Mouse (Mus musculus) liver, postnatal 0 days (tissue): Measurements from ENCODE around the gene Slc46a2. TPM values are rescaled to one million over a fixed set of nuclear protein-coding genes. Genes with fewer than 3 reads are reported as not detected.

Experiments used
- ATAC-seq: fragments of 200-750 bp; cut with Nextera tagmentation; 2 replicates; pipeline ENCODE4 v1.8.0; 2017; ENCODE audit warnings: mild to moderate bottlenecking, moderate library complexity
- DNase-seq: peaks from one replicate; pipeline ENCODE4 v3.0.0-alpha.2; 2016
- H3K27ac ChIP-seq: fragments of 300-500 bp; sonication (generic); 2 replicates; pipeline ENCODE4 v1.5.1; 2014; ENCODE audit warnings: antibody characterized with exemption, moderate library complexity, mild to moderate bottlenecking, low read depth
- H3K27me3 ChIP-seq: fragments of 300-500 bp; sonication (generic); 2 replicates; pipeline ENCODE4 v1.6.1; 2014; ENCODE audit warnings: low read length, control low read depth, mixed read lengths; ENCODE audit not compliant: insufficient read depth
- H3K36me3 ChIP-seq: fragments of 300-500 bp; sonication (generic); replicated peaks from 2 replicates; pipeline ENCODE4 v1.6.1; 2014; ENCODE audit warnings: mild to moderate bottlenecking, control low read depth, low read length, moderate library complexity, mixed read lengths; ENCODE audit not compliant: insufficient read depth
- H3K4me1 ChIP-seq: fragments of 300-500 bp; sonication (generic); 2 replicates; pipeline ENCODE4 v1.6.1; 2014; ENCODE audit warnings: antibody characterized with exemption, mild to moderate bottlenecking, control low read depth; ENCODE audit not compliant: insufficient read depth
- H3K4me2 ChIP-seq: fragments of 300-500 bp; sonication (generic); 2 replicates; pipeline ENCODE4 v1.6.1; 2014; ENCODE audit warnings: low read depth, mild to moderate bottlenecking, low read length, moderate library complexity, mixed read lengths
- H3K4me3 ChIP-seq: fragments of 300-500 bp; sonication (generic); 2 replicates; pipeline ENCODE4 v1.5.1; 2014; ENCODE audit warnings: low read depth, low read length
- H3K9ac ChIP-seq: fragments of 300-500 bp; sonication (generic); replicated peaks from 2 replicates; pipeline ENCODE4 v1.6.1; 2014; ENCODE audit warnings: mild to moderate bottlenecking, moderate library complexity
- H3K9me3 ChIP-seq: fragments of 300-500 bp; sonication (generic); 2 replicates; pipeline ENCODE4 v1.6.1; 2016; ENCODE audit warnings: mild to moderate bottlenecking, control low read depth, low read length, mixed read lengths
- CTCF ChIP-seq: sonication (generic); IDR thresholded peaks from 2 replicates; pipeline ENCODE4 v1.5.1; 2016; ENCODE audit warnings: antibody characterized with exemption, low read depth
- EP300 ChIP-seq: IDR thresholded peaks from 2 replicates; pipeline ENCODE4 v1.6.1; 2016; ENCODE audit warnings: antibody characterized with exemption, low read depth, mild to moderate bottlenecking
- WGBS: fragments of 180-500 bp; shearing (Covaris S2); extraction: QIAGEN DNeasy Blood & Tissue Kit; methylation state at CpG from one replicate; pipeline ENCODE4 v1.1.7; 2014; ENCODE audit not compliant: insufficient replicate concordance; 5-methylcytosine and 5-hydroxymethylcytosine counted together
- polyA plus RNA-seq: library from polyadenylated mRNA; unstranded; fragments of >200 nt; fragmentation: Nextera tagmentation; extraction: Ambion mirVana; gene quantifications from 2 replicates; pipeline ENCODE4 v1.2.1, GENCODE M21; 2015

The Slc46a2 gene
- polyA plus RNA-seq, 1 experiment from 2014 or later: not detected

DNA sequence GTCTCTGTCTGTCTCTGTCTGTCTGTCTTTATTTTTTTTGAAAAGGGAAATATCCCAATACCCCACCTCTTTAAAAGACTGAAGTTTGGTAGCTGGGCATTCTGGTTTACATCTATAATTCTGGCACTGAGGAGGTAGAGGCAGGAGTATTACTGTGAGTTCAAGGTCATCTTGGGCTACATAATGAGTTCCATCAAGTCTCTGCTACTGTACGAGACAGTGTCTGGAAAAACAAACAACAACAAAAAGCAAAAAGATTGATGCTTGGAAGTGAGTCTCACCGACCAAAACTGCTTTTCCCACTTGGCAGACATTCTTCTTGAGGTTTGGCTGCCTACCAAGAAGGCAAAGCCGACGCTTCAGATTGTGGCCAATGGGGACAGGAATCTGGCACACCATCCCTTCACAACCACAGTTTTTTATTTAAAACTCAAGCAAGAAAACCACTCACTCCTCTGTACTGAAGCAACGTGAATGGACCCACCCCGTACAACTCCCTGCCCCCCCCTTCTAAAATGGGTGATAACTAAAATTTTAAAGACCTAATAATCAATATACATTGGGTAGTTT lies 45.3 kb downstream of the Slc46a2 start:
- peaks cover 3% of the 10 kb centered on the region for H3K4me1 ChIP-seq
- ATAC-seq (no peak), DNase-seq (no peak)
- no peaks in the 10 kb centered on the region for H3K9me3 ChIP-seq
- no peak overlapping the region for H3K4me3 ChIP-seq
- no peak overlapping the region for H3K9ac ChIP-seq
- TF ChIP-seq CTCF (no peak), EP300 (no peak)
- H3K4me2 ChIP-seq: no peak overlapping the region
- 64% methylated on average over 6 of the region's 6 CpGs for WGBS
- no peaks in the 10 kb centered on the region for H3K27me3 ChIP-seq
- no peak overlapping the region for H3K27ac ChIP-seq
- 0 out of 2 replicates have a peak, but pooled peaks cover 3% of the 10 kb centered on the region for H3K36me3 ChIP-seq

GRCm38 (mm10) chr4:59868086-59868485 lies 46.8 kb downstream of the Slc46a2 start:
- Histone ChIP-seq H3K27me3 (no peaks in the 10 kb centered on the region), H3K9me3 (no peaks in the 10 kb centered on the region), H3K9ac (no peak overlapping the region), H3K36me3 (0 out of 2 replicates have a peak, but pooled peaks cover 3% of the 10 kb centered on the region), H3K4me3 (no peak overlapping the region), H3K27ac (no peak overlapping the region), H3K4me2 (no peak overlapping the region), H3K4me1 (peaks cover 11% of the 10 kb centered on the region)
- 78% methylated on average over 11 of the region's 11 CpGs for WGBS
- ATAC-seq (no peak), DNase-seq (no peak)
- no peak for TF ChIP-seq CTCF
- TF ChIP-seq EP300: no peak

DNA sequence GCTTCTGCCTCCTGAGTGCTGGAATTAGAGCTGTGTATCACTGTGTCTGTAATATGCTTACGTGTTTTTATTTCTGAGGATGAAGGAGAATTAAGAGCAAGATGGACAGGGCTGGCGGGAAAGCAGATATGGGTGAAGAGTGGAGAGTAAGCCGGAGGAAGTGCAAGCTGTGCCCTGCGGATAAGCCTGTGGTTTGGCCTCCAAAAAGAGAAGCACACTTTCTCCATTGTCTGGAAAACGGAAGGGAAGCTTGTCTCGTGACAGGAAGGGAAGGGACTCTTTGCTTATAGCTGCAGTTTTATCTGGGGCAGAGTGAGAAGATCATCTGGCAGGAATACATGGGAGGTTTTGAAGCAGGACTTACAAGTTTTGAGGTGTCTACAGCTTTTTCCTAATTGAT lies 51.0 kb downstream of the Slc46a2 start:
- H3K36me3 ChIP-seq: 0 out of 2 replicates have a peak, but pooled peaks cover 2% of the 10 kb centered on the region
- TF ChIP-seq CTCF (no peak), EP300 (peak; percentile 80)
- H3K27me3 ChIP-seq: no peaks in the 10 kb centered on the region
- H3K27ac ChIP-seq: peak overlapping the region; percentile 64
- H3K9me3 ChIP-seq: no peaks in the 10 kb centered on the region
- H3K4me2 ChIP-seq: peak overlapping the region; percentile 33; the same call in 1 of the 2 replicates
- ATAC-seq (peak; percentile 87), DNase-seq (peak; percentile 49)
- no peak overlapping the region for H3K4me3 ChIP-seq
- no peak overlapping the region for H3K9ac ChIP-seq
- peaks cover 11% of the 10 kb centered on the region for H3K4me1 ChIP-seq
- 29% methylated on average over 6 of the region's 6 CpGs for WGBS

DNA sequence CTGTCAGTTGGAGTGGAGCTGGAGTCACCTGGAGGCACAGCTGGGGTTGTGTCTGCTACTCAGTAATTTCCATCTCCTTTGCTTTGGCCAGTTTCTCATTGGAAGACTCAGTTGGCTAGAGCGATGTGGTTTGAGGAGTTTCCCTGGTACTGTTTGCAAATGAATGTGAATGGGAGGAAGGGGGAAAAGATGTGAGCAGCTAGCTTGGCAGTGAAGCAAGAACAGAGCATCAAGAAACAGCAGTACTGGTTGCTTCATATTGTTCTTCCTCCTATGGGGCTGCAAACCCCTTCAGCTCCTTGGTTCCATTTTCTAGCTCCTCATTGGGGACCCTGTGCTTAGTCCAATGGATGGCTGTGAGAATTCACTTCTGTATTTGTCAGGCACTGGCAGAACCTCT lies 52.5 kb downstream of the Slc46a2 start:
- Histone ChIP-seq H3K27ac (no peak overlapping the region), H3K4me2 (no peak overlapping the region), H3K36me3 (0 out of 2 replicates have a peak, but pooled peaks cover 2% of the 10 kb centered on the region), H3K4me3 (no peak overlapping the region), H3K27me3 (no peaks in the 10 kb centered on the region), H3K9ac (no peak overlapping the region), H3K9me3 (no peaks in the 10 kb centered on the region), H3K4me1 (peaks cover 11% of the 10 kb centered on the region)
- ATAC-seq (no peak), DNase-seq (no peak)
- no peak for TF ChIP-seq CTCF
- no peak for TF ChIP-seq EP300
- WGBS: 62% methylated on average over 1 of the region's 1 CpGs

GRCm38 (mm10) chr4:59861871-59862270 lies 53.0 kb downstream of the Slc46a2 start:
- no peaks in the 10 kb centered on the region for H3K27me3 ChIP-seq
- WGBS: 55% methylated on average over 4 of the region's 4 CpGs
- TF ChIP-seq CTCF (no peak), EP300 (no peak)
- no peaks in the 10 kb centered on the region for H3K9me3 ChIP-seq
- H3K4me2 ChIP-seq: no peak overlapping the region
- H3K4me1 ChIP-seq: peaks cover 11% of the 10 kb centered on the region
- H3K9ac ChIP-seq: no peak overlapping the region
- no peak overlapping the region for H3K4me3 ChIP-seq
- DNase-seq (no peak), ATAC-seq (no peak)
- H3K36me3 ChIP-seq: 0 out of 2 replicates have a peak, but pooled peaks cover 2% of the 10 kb centered on the region
- H3K27ac ChIP-seq: no peak overlapping the region

DNA sequence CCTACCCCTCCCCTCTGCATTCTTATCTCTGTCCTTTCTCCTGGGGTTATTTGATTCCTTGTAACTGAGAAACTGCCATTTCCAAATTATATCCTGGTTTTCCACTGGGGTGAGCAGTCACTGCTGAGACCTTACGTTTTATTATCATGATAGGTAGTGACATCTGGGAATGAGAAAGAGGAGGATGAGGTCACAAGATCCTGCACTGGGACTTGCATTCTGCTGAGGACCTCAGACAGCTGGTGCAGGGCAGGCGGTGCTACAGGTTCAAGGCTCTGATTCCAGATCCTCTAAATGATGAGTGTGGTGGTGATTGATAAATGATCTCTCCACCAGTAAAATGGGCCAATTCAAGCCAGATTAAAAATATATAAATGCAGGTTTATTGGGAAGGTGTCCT lies 54.4 kb downstream of the Slc46a2 start:
- no peak overlapping the region for H3K27ac ChIP-seq

More for the DNA sequence above, 54.4 kb downstream of the Slc46a2 start:
- TF ChIP-seq CTCF (no peak), EP300 (no peak)
- no peak for DNase-seq
- H3K4me3 ChIP-seq: no peak overlapping the region
- no peak overlapping the region for H3K4me2 ChIP-seq
- H3K9me3 ChIP-seq: no peaks in the 10 kb centered on the region
- H3K4me1 ChIP-seq: peaks cover 11% of the 10 kb centered on the region
- 62% methylated on average over 2 of the region's 2 CpGs for WGBS
- no peaks in the 10 kb centered on the region for H3K27me3 ChIP-seq
- ATAC-seq: no peak
- 0 out of 2 replicates have a peak, but pooled peaks cover 2% of the 10 kb centered on the region for H3K36me3 ChIP-seq
- no peak overlapping the region for H3K9ac ChIP-seq
